Mouse (Mus musculus) neural tube, embryonic 12.5 days (tissue): ENCODE measurements around the gene Pip5k1a. TPM values are rescaled to one million over a fixed set of nuclear protein-coding genes. Genes with fewer than 3 reads are reported as not detected.
"Not testable (repeated sequence)": the region's sequence is repeated elsewhere in the genome, so short reads cannot be mapped to it uniquely, and the experiment has no call there.

Experiments used
- ATAC-seq: fragments of 200-750 bp; cut with Nextera tagmentation; 2 replicates; pipeline ENCODE4 v1.8.0; 2017; ENCODE audit warnings: low read depth, mild to moderate bottlenecking, moderate TSS enrichment, moderate library complexity; ENCODE audit not compliant: low FRiP score
- H3K27ac ChIP-seq: fragments of 300-500 bp; sonication (generic); 2 replicates; pipeline ENCODE4 v1.5.1; 2016
- H3K27me3 ChIP-seq: fragments of 300-500 bp; sonication (generic); replicated peaks from 2 replicates; pipeline ENCODE4 v1.6.1; 2016; ENCODE audit warnings: mild to moderate bottlenecking
- H3K36me3 ChIP-seq: fragments of 300-500 bp; sonication (generic); 2 replicates; pipeline ENCODE4 v1.6.1; 2016; ENCODE audit warnings: mild to moderate bottlenecking
- H3K4me1 ChIP-seq: fragments of 300-500 bp; sonication (generic); 2 replicates; pipeline ENCODE4 v1.6.1; 2016
- H3K4me2 ChIP-seq: fragments of 300-500 bp; sonication (generic); replicated peaks from 2 replicates; pipeline ENCODE4 v1.6.1; 2016; ENCODE audit warnings: mild to moderate bottlenecking
- H3K4me3 ChIP-seq: fragments of 300-500 bp; sonication (generic); 2 replicates; pipeline ENCODE4 v1.5.1; 2016
- H3K9ac ChIP-seq: fragments of 300-500 bp; sonication (generic); 2 replicates; pipeline ENCODE4 v1.6.1; 2016; ENCODE audit warnings: mild to moderate bottlenecking
- H3K9me3 ChIP-seq: fragments of 300-500 bp; sonication (generic); 2 replicates; pipeline ENCODE4 v1.6.1; 2016; ENCODE audit warnings: mild to moderate bottlenecking
- WGBS: fragments of 180-500 bp; shearing (Covaris S2); methylation state at CpG from one replicate; pipeline ENCODE4 v1.1.7; 2016; 5-methylcytosine and 5-hydroxymethylcytosine counted together
- polyA plus RNA-seq: library from polyadenylated mRNA; unstranded; fragments of >200 nt; fragmentation: Nextera tagmentation; extraction: Ambion mirVana; gene quantifications from 2 replicates; pipeline ENCODE4 v1.2.1, GENCODE M21; 2016

The Pip5k1a gene
- polyA plus RNA-seq, 1 experiment from 2014 or later, result 20.4 TPM

DNA sequence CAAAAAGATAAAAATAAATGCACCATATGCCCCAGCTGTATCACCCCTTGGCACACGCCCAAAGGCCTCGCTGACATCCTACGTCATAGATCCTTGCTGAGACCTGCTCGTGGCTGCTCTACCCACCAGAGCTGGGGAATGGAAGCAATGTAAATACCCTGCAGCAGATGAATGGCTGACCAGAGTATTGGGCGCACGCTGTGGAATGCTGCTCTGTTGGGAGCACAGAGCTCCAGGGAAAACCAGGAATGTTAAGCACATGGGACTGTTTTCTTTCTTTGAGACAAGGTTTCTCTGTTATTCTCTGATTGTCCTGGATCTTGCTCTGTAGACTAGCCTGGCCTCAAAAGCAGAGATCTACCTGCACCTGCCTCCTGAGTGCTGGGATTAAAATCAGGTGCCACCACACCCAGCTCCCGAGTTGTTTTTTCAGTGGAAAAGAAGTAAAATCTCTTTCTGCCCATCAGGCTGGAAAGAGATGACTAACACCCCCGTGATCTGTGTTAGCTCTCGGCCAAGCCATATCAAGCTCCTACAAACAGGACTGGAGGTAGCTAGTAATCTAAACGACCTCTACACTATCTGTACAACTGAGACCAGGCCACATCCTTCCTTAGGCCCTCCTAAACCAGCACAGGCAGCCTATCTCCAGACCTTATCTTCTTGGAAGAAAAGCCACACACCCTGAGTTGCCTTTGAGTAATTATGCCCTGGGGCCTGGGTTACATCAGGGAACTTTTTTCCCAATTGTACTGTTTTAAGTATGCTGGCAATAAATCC lies 52.1 kb downstream of the Pip5k1a start:
- Histone ChIP-seq H3K4me3 (no peak overlapping the region), H3K9me3 (no peaks in the 10 kb centered on the region), H3K4me2 (no peak overlapping the region), H3K27ac (no peak overlapping the region), H3K9ac (no peak overlapping the region), H3K36me3 (peaks cover 23% of the 10 kb centered on the region), H3K27me3 (no peaks in the 10 kb centered on the region), H3K4me1 (no peaks in the 10 kb centered on the region)
- 63% methylated on average over 10 of the region's 10 CpGs for WGBS
- ATAC-seq, result no peak

DNA sequence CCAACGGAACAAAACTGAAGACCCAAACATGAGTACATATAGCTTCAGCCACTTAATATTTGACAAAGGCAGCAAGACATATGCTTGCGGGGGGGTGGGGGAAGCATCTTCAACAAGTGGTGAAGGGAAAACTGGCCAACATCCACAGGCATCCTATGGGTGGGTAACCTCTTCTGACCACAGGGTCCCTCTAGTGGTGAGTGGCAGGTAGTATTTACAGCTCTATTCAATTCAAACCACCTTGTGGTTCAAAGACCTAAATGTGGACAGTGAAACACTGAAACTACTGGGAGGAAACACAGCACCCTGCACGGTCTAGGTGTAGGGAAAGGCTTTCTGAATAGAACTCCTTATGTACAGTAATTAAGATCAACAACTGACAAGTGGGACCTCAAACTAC lies 53.0 kb downstream of the Pip5k1a start:
- no peaks in the 10 kb centered on the region for H3K9me3 ChIP-seq
- H3K4me3 ChIP-seq, result no peak overlapping the region
- peaks cover 14% of the 10 kb centered on the region for H3K36me3 ChIP-seq
- H3K9ac ChIP-seq, result no peak overlapping the region
- 49% methylated on average over 3 of the region's 3 CpGs for WGBS
- H3K27me3 ChIP-seq, result no peaks in the 10 kb centered on the region
- no peaks in the 10 kb centered on the region for H3K4me1 ChIP-seq
- no peak overlapping the region for H3K27ac ChIP-seq
- ATAC-seq, result 0 out of 2 replicates have a peak, but pooled peaks have one; percentile 48
- H3K4me2 ChIP-seq, result no peak overlapping the region

DNA sequence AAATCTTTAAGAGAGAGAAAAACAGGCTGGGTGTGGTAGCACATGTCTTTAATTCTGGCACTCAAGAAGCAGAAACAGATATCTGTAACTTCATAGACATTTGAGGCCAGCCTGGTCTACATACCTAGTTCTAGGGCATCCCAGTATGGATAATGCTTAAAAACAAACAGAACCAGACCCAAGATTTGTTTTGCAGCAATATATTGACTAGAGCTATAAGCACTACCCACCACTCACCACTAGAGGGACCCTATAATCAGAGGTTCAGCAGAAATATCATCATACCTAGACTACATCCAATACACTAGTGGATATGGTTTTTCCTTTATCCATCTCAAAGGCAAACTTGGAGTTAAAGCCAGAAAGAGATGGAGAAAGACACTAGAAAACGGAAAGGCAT lies 53.8 kb downstream of the Pip5k1a start:
- H3K27me3 ChIP-seq, result no peaks in the 10 kb centered on the region
- H3K9me3 ChIP-seq, result no peaks in the 10 kb centered on the region
- H3K27ac ChIP-seq, result no peak overlapping the region
- no peak overlapping the region for H3K4me2 ChIP-seq
- ATAC-seq, result no peak
- no peak overlapping the region for H3K9ac ChIP-seq
- WGBS, result 48% methylated on average over 1 of the region's 1 CpGs
- H3K36me3 ChIP-seq, result peaks cover 7% of the 10 kb centered on the region
- no peak overlapping the region for H3K4me3 ChIP-seq
- no peaks in the 10 kb centered on the region for H3K4me1 ChIP-seq

DNA sequence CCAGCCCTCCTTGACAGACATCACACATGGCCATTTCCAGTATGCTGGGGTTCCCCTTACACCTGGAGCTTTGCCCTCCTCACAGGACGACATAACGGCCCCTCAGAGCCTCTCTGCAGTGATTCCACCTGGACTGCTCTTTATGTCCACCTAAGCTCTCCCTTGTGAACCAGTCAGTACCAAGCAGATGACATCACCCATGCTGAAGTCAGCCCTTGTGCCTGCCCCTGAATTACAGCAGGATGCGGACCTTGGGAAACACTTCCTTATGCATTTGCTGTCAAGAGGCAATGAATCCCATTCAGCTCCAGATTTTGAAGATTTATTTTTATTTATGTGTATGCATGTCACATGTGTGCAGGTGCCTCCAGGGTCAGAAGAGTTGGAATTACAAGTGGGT lies 58.8 kb downstream of the Pip5k1a start:
- Histone ChIP-seq H3K4me2 (no peak overlapping the region), H3K4me3 (no peak overlapping the region), H3K27ac (no peak overlapping the region), H3K9ac (no peak overlapping the region), H3K27me3 (no peaks in the 10 kb centered on the region), H3K4me1 (no peaks in the 10 kb centered on the region), H3K9me3 (no peaks in the 10 kb centered on the region), H3K36me3 (no peaks in the 10 kb centered on the region)
- ATAC-seq, result no peak
- WGBS, result 68% methylated on average over 3 of the region's 3 CpGs

DNA sequence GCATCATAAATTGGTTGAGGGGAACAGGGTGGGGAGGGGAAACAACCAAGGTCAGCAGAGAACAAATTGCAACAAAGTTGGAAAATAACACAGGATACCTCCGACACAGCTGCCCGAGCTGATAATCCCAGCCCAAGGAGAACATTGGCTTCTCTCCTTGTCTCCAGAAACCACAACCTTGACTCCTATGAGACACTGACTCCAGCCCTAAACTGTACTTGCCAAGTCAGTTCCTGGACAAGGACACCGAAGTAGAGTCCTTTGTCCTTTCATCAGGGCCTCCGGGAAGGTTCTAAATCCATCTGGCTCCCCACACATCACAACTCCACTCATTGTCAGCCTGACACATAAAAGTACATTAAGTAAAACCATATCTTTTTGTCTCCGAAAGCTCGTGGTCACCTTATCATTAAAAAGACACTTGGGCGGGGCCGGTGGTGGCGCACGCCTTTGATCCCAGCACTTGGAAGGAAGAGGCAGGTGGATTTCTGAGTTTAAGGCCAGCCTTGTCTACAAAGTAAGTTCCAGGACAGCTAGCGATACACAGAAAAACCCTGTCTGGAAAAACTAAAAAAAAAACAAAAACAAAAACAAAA lies 60.2 kb downstream of the Pip5k1a start:
- Histone ChIP-seq H3K4me2 (no peak overlapping the region), H3K4me3 (no peak overlapping the region), H3K27ac (no peak overlapping the region), H3K9ac (no peak overlapping the region), H3K9me3 (no peaks in the 10 kb centered on the region), H3K36me3 (no peaks in the 10 kb centered on the region), H3K4me1 (peaks cover 3% of the 10 kb centered on the region), H3K27me3 (no peaks in the 10 kb centered on the region)
- WGBS, result 91% methylated on average over 11 of the region's 11 CpGs
- no peak for ATAC-seq

DNA sequence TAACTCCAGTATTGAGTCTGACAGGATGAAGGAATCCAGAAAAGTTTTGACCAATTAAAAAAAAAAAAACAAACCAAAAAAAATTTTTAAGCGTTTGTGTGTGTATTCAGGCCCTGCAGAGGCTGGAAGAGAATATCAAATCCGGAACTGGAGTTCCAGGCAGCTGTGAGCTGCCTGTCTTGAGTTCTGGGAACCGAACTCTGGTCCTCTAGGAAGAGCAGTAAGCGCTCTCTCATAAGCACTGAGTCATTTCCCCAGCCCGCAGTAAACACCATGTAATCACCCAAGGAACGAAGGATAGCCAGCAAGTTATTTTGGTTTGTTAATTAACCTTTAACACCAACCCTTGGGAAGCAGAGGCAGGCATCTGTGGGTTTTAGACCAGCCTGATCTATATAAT lies 63.5 kb downstream of the Pip5k1a start:
- no peak overlapping the region for H3K4me3 ChIP-seq
- ATAC-seq, result no peak
- H3K36me3 ChIP-seq, result peaks cover 6% of the 10 kb centered on the region; the same call in 1 of the 2 replicates
- H3K4me1 ChIP-seq, result peaks cover 7% of the 10 kb centered on the region
- no peak overlapping the region for H3K27ac ChIP-seq
- no peak overlapping the region for H3K4me2 ChIP-seq
- H3K9me3 ChIP-seq, result no peaks in the 10 kb centered on the region
- H3K9ac ChIP-seq, result no peak overlapping the region
- 76% methylated on average over 6 of the region's 6 CpGs for WGBS
- no peaks in the 10 kb centered on the region for H3K27me3 ChIP-seq

DNA sequence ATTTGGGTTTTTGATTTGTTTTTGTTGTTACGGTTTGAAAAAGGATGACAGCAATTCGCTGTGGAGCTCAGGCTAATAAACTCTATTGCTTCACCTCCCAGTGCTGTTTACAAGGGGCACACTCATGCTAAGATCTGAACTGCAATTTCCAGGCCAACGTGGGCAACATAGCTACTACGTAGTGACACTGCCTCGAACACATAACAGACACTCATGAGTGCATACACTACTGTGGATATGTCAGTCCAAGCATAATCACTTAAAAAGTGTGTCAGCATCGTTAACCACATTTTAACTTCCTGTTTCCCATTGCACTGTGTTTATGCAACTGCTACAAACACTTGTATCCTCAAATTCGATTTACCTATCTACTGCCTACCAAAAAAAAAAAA lies 63.9 kb downstream of the Pip5k1a start:
- H3K9ac ChIP-seq, result 0 out of 2 replicates have a peak overlapping the region, but pooled peaks have one; percentile 17
- no peak overlapping the region for H3K27ac ChIP-seq
- H3K4me3 ChIP-seq, result peak overlapping the region; percentile 84
- H3K27me3 ChIP-seq, result no peaks in the 10 kb centered on the region
- WGBS, result 34% methylated on average over 7 of the region's 7 CpGs
- H3K4me2 ChIP-seq, result peak overlapping the region; percentile 75
- no peaks in the 10 kb centered on the region for H3K9me3 ChIP-seq
- peaks cover 7% of the 10 kb centered on the region for H3K4me1 ChIP-seq
- peak; percentile 60 for ATAC-seq
- H3K36me3 ChIP-seq, result peaks cover 10% of the 10 kb centered on the region; the same call in 1 of the 2 replicates

DNA sequence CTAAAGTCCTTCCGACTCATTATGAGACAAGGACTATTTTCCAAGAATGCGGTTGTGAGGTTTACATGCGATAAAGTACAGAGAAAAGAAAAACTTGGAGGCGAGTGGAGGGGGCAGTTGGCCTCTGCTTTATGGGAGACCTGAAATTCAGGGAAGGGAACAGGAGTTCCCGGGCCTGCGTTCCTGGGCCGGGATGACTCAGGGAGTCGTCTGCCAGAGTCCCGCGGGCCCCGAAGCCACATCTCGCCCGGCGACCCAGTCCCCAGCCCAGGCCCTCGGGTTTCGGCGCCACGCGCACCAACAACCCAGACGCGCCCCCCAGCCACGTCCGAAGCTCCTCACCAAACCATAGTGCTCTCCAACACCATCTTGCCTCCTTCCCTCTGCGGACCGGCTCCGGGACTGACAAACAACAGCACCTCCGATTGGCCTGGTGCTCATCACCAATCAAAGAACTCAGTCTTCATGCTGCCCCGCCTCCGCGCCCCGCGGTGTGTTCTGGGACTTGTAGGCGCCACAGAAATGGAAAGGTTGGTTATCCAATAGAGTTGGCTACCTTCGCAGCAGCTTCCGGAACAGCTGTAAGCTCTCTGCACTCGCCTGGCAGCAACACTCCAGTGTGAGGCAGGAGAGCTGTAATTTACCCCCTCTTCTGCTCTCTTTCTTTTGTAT lies 64.4 kb downstream of the Pip5k1a start, which contains the start of gene Psmd4:
Psmd4 (minus strand) TSS at position 449 of the 672 bp plus-strand sequence.
- no peaks in the 10 kb centered on the region for H3K27me3 ChIP-seq
- H3K27ac ChIP-seq, result no peak within 1 kb of the TSS
- no peaks in the 10 kb centered on the region for H3K9me3 ChIP-seq
- H3K4me2 ChIP-seq, result peak within 1 kb of the TSS; percentile 75
- peak within 1 kb of the TSS; percentile 88 for H3K9ac ChIP-seq
- H3K36me3 ChIP-seq, result peaks cover 12% of the 10 kb centered on the region; the same call in 1 of the 2 replicates
- H3K4me3 ChIP-seq, result peak within 1 kb of the TSS; percentile 84
- H3K4me1 ChIP-seq, result peaks cover 7% of the 10 kb centered on the region
- under 1% methylated on average over 36 of the region's 36 CpGs for WGBS
- peak; percentile 98 for ATAC-seq

DNA sequence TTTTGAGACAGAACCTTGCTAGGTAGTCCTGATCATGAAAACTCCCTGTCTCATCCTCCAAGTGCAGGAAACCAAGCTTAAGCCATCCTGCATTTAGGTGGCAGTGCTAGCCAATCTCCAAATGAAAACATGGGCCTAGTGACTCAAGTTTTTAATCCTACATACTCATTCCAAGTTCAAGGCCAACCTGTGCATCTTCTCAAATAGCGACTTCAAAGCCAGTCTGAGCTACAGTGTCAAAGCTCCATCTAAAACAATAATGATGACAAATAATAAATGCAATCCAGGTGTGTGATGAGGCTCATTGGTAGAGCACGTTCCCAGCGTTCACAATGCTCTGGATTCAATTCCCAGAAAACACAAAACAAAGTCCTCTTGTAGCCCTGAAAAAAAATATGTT lies 65.1 kb downstream of the Pip5k1a start:
- Histone ChIP-seq H3K36me3 (peaks cover 13% of the 10 kb centered on the region), H3K4me2 (peak overlapping the region; percentile 75), H3K9me3 (no peaks in the 10 kb centered on the region), H3K27ac (no peak overlapping the region), H3K27me3 (no peaks in the 10 kb centered on the region), H3K4me3 (peak overlapping the region; percentile 84), H3K4me1 (peaks cover 7% of the 10 kb centered on the region), H3K9ac (peak overlapping the region; percentile 88)
- 16% methylated on average over 3 of the region's 3 CpGs for WGBS
- no peak for ATAC-seq

DNA sequence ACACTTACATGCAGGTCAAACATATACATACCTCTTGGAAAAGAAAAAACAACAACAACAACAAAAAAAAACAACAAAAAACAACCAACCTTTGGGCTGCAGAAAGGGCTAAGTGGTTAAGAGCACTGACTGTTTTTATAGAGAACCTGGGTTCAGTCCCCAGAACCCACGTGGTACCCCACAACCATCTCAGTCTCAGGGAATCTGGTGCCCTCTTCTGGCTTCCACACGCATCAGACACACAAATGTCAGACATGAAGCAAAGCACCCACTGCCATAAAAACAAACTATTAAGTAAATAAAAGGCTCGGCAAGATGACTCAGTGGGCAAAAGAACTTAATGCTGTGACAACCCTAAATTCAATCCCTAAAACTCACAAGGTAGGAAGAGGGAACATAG lies 76.8 kb downstream of the Pip5k1a start:
- no peaks in the 10 kb centered on the region for H3K9me3 ChIP-seq
- 75% methylated on average over 3 of the region's 3 CpGs for WGBS
- no peak overlapping the region for H3K27ac ChIP-seq
- H3K4me2 ChIP-seq, result no peak overlapping the region
- no peak overlapping the region for H3K4me3 ChIP-seq
- peaks cover 9% of the 10 kb centered on the region for H3K4me1 ChIP-seq
- peaks cover 52% of the 10 kb centered on the region for H3K36me3 ChIP-seq
- ATAC-seq, result no peak
- H3K27me3 ChIP-seq, result no peaks in the 10 kb centered on the region
- no peak overlapping the region for H3K9ac ChIP-seq

DNA sequence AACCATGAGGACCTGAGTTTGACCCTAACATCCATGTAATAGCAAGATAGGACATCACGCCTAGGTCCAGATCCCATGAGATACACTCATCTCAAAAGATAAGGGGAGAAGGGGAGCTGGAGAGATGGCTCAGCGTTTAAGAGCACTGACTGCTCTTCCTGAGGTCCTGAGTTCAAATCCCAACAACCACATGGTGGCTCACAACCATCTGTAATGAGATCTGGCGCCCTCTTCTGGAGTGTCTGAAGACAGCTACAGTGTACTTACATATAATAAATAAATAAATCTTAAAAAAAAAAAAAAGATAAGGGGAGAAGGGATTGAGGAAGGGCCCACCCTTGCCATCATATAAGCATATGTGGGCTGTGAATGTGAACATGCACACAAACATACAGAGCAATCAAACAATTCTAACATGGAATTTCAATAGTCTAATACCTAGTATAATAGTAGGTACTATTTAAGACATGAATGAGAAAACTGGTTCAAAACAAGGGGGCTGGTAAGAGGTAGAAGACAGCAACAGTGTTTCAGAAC lies 77.4 kb downstream of the Pip5k1a start:
- Histone ChIP-seq H3K36me3 (peaks cover 46% of the 10 kb centered on the region), H3K4me1 (peaks cover 13% of the 10 kb centered on the region)
- WGBS, result 81% methylated on average over 3 of the region's 3 CpGs
- H3K4me2 ChIP-seq, ATAC-seq, H3K27me3 ChIP-seq, H3K4me3 ChIP-seq, H3K9ac ChIP-seq, H3K9me3 ChIP-seq, H3K27ac ChIP-seq: not testable (repeated sequence)

DNA sequence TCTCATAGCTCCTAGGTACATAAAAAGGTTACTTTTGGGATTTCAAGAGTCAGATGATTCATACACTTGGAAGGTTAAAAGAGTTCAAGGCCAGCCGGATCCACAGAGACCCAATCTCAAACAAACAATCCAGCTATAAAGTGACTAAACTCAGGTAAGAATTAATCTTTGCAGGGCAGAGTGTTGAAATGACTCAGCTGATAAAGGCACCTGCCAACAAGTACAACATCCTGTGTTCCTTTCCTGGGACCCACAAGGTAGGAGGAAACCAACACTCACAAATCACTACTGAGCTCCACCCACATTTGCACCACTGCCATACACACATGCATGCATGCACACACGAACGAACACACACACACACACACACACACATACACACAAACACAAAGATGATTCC lies 78.1 kb downstream of the Pip5k1a start:
- H3K4me1 ChIP-seq, result peaks cover 13% of the 10 kb centered on the region
- H3K27ac ChIP-seq, result no peak overlapping the region
- no peaks in the 10 kb centered on the region for H3K9me3 ChIP-seq
- H3K36me3 ChIP-seq, result peaks cover 38% of the 10 kb centered on the region
- H3K4me2 ChIP-seq, result no peak overlapping the region
- 92% methylated on average over 3 of the region's 3 CpGs for WGBS
- no peak overlapping the region for H3K9ac ChIP-seq
- no peak overlapping the region for H3K4me3 ChIP-seq
- ATAC-seq, result no peak
- H3K27me3 ChIP-seq, result no peaks in the 10 kb centered on the region
